Comparison of ENCODE assay signal across 7 mouse cellular contexts in genomic region chr9:121301041-121301920, GRCm38 (mm10). TPM values are rescaled to one million over a fixed set of nuclear protein-coding genes. Genes with fewer than 3 reads are reported as not detected.
DNase-seq lines count a peak whose midpoint lies in the region; ATAC-seq lines count a peak whose summit lies in the region.

No protein-coding gene starts in this region.

- no peak for ATAC-seq in heart, embryonic 15.5 days (replicated peaks; ENCODE audit: insufficient number of reproducible peaks, insufficient read depth, low FRiP score, low read depth)

- WGBS in heart, embryonic 15.5 days, result 76% methylated on average over 22 of the region's 22 CpGs
- WGBS in midbrain, embryonic 10.5 days, result 79% methylated on average over 22 of the region's 22 CpGs

- peak overlapping the region; percentile 36 for H3K4me2 ChIP-seq in heart, embryonic 15.5 days

- H3K9me3 ChIP-seq in heart, embryonic 15.5 days (replicated peaks), result no peaks in the 10 kb centered on the region
- H3K9me3 ChIP-seq in midbrain, embryonic 10.5 days (replicated peaks), result no peaks in the 10 kb centered on the region

- peak overlapping the region; percentile 25; the same call in 1 of the 2 replicates for H3K27ac ChIP-seq in heart, embryonic 15.5 days
- H3K27ac ChIP-seq in midbrain, embryonic 10.5 days (replicated peaks), result peak overlapping the region; percentile 97

- H3K36me3 ChIP-seq in heart, embryonic 15.5 days, result no peaks in the 10 kb centered on the region
- H3K36me3 ChIP-seq in midbrain, embryonic 10.5 days, result peaks cover 6% of the 10 kb centered on the region

- DNase-seq in testis, postnatal 10 days (ENCODE audit: low spot score), result peak; percentile 42
- no peak for DNase-seq in testis, postnatal 14 days (ENCODE audit: low spot score)
- no peak for DNase-seq in midbrain, embryonic 10.5 days (ENCODE audit: low spot score)
- no peak for DNase-seq in frontal cortex, postnatal 36 days (ENCODE audit: low spot score in 2 of 2)
- DNase-seq in embryo, embryonic 10.5 days (ENCODE audit: low spot score), result no peak
- DNase-seq in cerebellum, adult 11 months, result no peak

- H3K27me3 ChIP-seq in heart, embryonic 15.5 days, result 0 out of 2 replicates have a peak, but pooled peaks cover 5% of the 10 kb centered on the region
- H3K27me3 ChIP-seq in midbrain, embryonic 10.5 days (ENCODE audit: low read depth, poor library complexity, severe bottlenecking), result peaks cover 8% of the 10 kb centered on the region

- H3K4me3 ChIP-seq in heart, embryonic 15.5 days, result no peak overlapping the region
- H3K4me3 ChIP-seq in midbrain, embryonic 10.5 days, result peak overlapping the region; percentile 96

- peaks cover 63% of the 10 kb centered on the region for H3K4me1 ChIP-seq in heart, embryonic 15.5 days (replicated peaks)
- H3K4me1 ChIP-seq in midbrain, embryonic 10.5 days, result peaks cover 92% of the 10 kb centered on the region

- H3K9ac ChIP-seq in heart, embryonic 15.5 days, result peak overlapping the region; percentile 22; the same call in 1 of the 2 replicates

RNA-seq across cellular contexts. Expression of gene Trak1, which starts 4.0 kb away (rescaled TPM):
- polyA plus RNA-seq in heart, embryonic 15.5 days (2015; fragmentation: Nextera tagmentation; extraction: Ambion mirVana), result 37.0 and 46.4 TPM in 2 replicates
- polyA plus RNA-seq in midbrain, embryonic 10.5 days (2016; fragmentation: Nextera tagmentation; extraction: Ambion mirVana), result 26.5 and 29.7 TPM in 2 replicates

RNA-seq across cellular contexts. Expression of gene Ulk4, which starts 24.3 kb away (rescaled TPM):
- 89.3 and 95.4 TPM in 2 replicates for polyA plus RNA-seq in heart, embryonic 15.5 days (2015; fragmentation: Nextera tagmentation; extraction: Ambion mirVana)
- 147 and 155 TPM in 2 replicates for polyA plus RNA-seq in midbrain, embryonic 10.5 days (2016; fragmentation: Nextera tagmentation; extraction: Ambion mirVana)
